Mouse (Mus musculus) small intestine, adult 2 months (tissue): ENCODE results near the gene Def8. TPM values are rescaled to one million over a fixed set of nuclear protein-coding genes. Genes with fewer than 3 reads are reported as not detected.
"Not testable (repeated sequence)": the region's sequence is repeated elsewhere in the genome, so short reads cannot be mapped to it uniquely, and the experiment has no call there.

Experiments used
- H3K27ac ChIP-seq: fragments of 200-500 bp; 2 replicates; pipeline ENCODE4 v1.5.1; 2012; ENCODE audit warnings: low read depth, low read length, control low read depth, inconsistent platforms; ENCODE audit not compliant: insufficient read depth
- H3K27me3 ChIP-seq: fragments of 200-500 bp; 2 replicates; pipeline ENCODE4 v1.6.1; 2012; ENCODE audit warnings: mild to moderate bottlenecking, moderate library complexity, low read length, inconsistent platforms; ENCODE audit not compliant: control insufficient read depth, insufficient read depth
- H3K36me3 ChIP-seq: fragments of 200-500 bp; 2 replicates; pipeline ENCODE4 v1.6.1; 2012; ENCODE audit warnings: mild to moderate bottlenecking, low read length, control low read depth, inconsistent platforms; ENCODE audit not compliant: control insufficient read depth, insufficient read depth
- H3K4me1 ChIP-seq: fragments of 200-500 bp; 2 replicates; pipeline ENCODE4 v1.6.1; 2012; ENCODE audit warnings: low read length, inconsistent platforms, mixed read lengths; ENCODE audit not compliant: control insufficient read depth, insufficient read depth, insufficient read length
- H3K4me3 ChIP-seq: fragments of 200-500 bp; 2 replicates; pipeline ENCODE4 v1.5.1; 2012; ENCODE audit warnings: low read depth, mild to moderate bottlenecking, control low read depth, inconsistent platforms, low read length, moderate library complexity
- CTCF ChIP-seq: fragments of 200-500 bp; IDR thresholded peaks from 2 replicates; pipeline ENCODE4 v1.5.1; 2012; ENCODE audit warnings: low read depth, mild to moderate bottlenecking, control low read depth, inconsistent platforms, low read length, moderate library complexity, mixed read lengths; ENCODE audit not compliant: insufficient replicate concordance, insufficient read length; ENCODE audit errors: extremely low read depth
- POLR2A ChIP-seq: fragments of 200-500 bp; IDR thresholded peaks from 2 replicates; pipeline ENCODE4 v1.6.1; 2012; ENCODE audit warnings: low read depth, mild to moderate bottlenecking, control low read depth, inconsistent platforms, low read length, moderate library complexity
- WGBS: fragments of 180-500 bp; shearing (Covaris S2); methylation state at CpG from one replicate; pipeline ENCODE4 v1.1.7; 2018; 5-methylcytosine and 5-hydroxymethylcytosine counted together
- polyA plus RNA-seq: library from polyadenylated mRNA; depleted of rRNA; stranded (reverse); fragments of >200 nt; gene quantifications from 2 replicates; pipeline ENCODE4 v1.2.3, GENCODE M21; 2012

The Def8 gene
- polyA plus RNA-seq, 1 experiment = 18.4 TPM

DNA sequence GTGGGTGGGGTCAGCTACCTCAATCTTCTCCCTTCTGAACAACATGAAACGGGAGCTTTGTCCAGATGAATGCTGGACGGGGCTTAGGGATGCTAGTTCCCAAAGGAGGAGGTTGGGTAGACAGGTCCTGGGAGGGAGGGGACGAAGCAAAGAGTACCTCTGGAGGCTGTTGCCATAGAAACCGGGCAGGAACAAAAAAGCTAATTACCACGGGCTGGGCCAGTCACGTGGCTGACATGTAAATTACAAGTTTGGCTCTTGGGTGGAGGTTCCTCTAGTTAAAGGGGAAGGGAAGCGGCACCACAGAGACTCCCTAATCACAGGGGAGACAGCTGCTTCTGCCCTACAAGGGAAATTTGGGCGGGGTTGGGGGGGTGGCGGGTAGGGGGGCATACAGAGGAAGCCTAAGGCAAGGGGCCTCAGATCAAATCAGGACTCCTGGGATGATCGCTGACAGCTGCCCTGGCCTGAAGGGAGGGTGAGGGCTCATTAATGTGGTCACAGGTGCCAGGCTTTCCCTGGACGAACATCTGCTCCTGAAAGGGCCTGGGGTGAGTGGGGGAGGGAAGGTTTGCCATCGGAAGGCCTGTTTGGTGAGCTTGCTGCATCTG is 10.7 kb upstream of the Def8 start:
- H3K27me3 ChIP-seq = peaks cover 40% of the 10 kb centered on the region
- no peaks in the 10 kb centered on the region for H3K36me3 ChIP-seq
- 7% methylated on average over 12 of the region's 12 CpGs for WGBS
- no peak for TF ChIP-seq POLR2A
- no peak for TF ChIP-seq CTCF
- peaks cover 10% of the 10 kb centered on the region for H3K4me1 ChIP-seq
- H3K4me3 ChIP-seq = no peak overlapping the region
- H3K27ac ChIP-seq = no peak overlapping the region

DNA sequence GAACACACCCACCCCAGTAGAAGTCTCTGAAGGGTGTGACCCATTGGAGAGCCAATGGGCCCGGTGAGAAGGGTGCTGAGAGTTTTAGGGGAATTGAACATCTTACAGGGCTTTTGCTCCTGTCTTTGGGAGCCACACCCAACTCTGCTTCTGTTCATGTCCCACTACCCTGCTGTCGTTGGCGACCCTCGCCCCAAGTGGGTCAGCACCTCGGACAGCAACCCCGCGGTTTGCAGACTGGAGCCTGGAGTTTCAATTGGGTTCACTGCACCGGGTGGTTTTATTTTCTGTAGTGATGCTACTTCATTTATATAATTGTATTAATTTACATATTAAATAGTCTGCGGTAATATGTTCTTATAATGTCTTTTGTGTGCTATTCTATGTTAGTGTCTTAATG is 9.1 kb upstream of the Def8 start:
- Histone ChIP-seq H3K4me3 (no peak overlapping the region), H3K36me3 (no peaks in the 10 kb centered on the region), H3K27me3 (peaks cover 40% of the 10 kb centered on the region), H3K27ac (no peak overlapping the region), H3K4me1 (peaks cover 10% of the 10 kb centered on the region)
- TF ChIP-seq CTCF (no peak), POLR2A (no peak)
- 14% methylated on average over 9 of the region's 9 CpGs for WGBS

DNA sequence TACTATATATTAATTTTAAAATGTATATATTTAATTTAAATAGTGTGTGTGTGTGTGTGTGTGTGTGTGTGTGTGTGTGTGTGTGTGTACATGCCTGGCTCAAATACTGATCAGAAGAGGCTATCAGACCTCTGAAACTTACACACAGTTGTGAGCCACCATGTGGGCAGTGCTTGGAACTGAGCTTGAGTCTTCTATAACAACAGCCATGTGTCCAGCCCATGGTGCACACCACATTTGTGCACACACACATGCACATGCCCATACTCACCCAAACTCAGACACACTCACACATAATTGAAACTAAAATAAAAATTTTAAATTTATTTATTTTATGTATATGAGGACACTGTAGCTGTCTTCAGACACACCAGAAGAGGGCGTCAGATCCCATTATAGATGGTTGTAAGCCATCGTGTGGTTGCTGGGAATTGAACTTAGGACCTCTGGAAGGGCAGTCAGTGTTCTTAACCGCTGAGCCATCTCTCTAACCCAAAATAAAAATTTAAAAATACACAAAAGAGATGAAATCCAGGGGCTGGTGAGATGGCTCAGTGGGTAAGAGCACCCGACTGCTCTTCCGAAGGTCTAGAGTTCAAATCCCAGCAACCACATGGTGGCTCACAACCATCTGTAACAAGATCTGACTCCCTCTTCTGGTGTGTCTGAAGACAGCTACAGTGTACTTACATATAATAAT is 8.2 kb upstream of the Def8 start:
- not testable (repeated sequence) for H3K4me3 ChIP-seq, H3K27ac ChIP-seq, H3K4me1 ChIP-seq, H3K36me3 ChIP-seq
- 75% methylated on average over 5 of the region's 5 CpGs for WGBS
- peaks cover 33% of the 10 kb centered on the region for H3K27me3 ChIP-seq

DNA sequence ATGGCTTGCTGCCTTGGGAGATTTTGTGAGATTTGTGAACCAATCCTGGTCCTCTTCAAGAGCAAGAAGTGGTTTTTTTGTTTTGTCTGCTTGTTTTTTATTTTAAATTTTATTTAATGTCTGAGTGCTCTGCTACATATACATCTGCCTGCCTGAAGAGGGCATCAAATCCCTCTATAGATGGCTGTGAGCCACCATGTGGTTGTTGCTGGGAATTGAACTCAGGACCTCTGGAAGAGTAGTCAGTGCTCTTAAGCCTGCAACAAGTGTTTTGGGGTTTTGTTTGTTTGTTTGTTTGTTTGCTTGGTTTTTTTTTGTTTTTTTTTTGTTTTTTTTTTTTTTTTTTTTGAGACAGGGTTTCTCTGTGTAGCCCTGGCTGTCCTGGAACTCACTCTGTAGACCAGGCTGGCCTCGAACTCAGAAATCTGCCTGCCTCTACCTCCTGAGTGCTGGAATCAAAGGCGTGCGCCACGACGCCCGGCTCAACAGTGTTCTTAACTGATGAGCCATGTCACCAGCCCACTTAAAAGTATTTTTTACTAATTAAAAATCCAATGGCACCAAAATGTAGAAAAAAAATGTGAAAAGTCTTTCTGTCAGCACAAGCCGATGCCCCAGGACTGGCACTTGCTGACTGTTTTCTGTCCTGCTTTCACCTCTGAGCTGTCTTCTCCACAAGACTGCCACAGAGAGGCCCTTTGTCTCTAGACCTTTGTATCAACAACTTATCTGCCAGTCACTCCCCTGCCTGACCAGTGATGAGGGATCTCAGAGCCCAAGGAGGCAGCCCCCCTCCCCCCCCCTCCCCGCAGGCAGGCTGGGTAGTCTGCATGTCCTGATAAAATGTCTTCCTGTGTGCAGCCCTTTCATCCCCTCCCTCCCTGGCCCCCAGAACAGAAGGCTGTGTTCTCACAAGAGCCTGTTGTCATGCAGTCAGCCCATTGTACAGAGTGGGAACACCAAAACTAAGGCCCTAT is 7.1 kb upstream of the Def8 start:
- no peak overlapping the region for H3K4me3 ChIP-seq
- peaks cover 22% of the 10 kb centered on the region for H3K27me3 ChIP-seq
- WGBS = 75% methylated on average over 8 of the region's 8 CpGs
- TF ChIP-seq CTCF = no peak
- H3K36me3 ChIP-seq = no peaks in the 10 kb centered on the region
- H3K27ac ChIP-seq = no peak overlapping the region
- H3K4me1 ChIP-seq = peaks cover 10% of the 10 kb centered on the region

DNA sequence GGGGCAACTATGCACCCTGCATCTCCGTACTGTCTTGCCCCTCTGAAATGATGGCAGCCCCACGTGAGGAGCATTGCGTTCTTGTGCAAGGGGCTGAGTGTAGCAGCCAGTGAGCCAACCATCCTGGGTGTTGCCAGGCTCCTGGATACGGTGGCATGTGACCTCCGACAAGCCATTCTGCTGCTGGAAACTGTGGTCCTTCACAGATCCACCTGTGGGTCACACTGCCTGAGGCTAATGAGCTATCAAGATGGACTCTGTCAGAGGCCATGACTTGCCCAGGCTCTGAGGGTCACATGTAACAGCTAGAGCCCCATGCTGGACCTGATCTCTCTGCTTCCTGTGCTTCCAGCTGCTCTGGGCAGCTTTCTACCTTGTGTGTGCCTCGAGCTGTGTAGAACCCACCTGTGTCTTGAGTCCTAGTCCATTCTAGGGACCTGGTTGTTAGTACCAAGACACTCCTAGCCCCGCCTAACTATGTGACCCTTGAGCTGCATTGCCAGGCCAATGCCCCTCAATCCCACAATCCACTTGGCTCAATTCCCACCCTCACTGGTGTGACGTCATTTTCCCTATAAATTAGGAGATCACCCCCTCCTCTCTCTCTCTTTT is 6.3 kb upstream of the Def8 start:
- H3K27me3 ChIP-seq = peaks cover 15% of the 10 kb centered on the region; the same call in 1 of the 2 replicates
- 50% methylated on average over 8 of the region's 8 CpGs for WGBS
- H3K4me3 ChIP-seq = no peak overlapping the region
- peaks cover 5% of the 10 kb centered on the region for H3K4me1 ChIP-seq
- H3K36me3 ChIP-seq = no peaks in the 10 kb centered on the region
- no peak overlapping the region for H3K27ac ChIP-seq
- no peak for TF ChIP-seq CTCF
- no peak for TF ChIP-seq POLR2A

DNA sequence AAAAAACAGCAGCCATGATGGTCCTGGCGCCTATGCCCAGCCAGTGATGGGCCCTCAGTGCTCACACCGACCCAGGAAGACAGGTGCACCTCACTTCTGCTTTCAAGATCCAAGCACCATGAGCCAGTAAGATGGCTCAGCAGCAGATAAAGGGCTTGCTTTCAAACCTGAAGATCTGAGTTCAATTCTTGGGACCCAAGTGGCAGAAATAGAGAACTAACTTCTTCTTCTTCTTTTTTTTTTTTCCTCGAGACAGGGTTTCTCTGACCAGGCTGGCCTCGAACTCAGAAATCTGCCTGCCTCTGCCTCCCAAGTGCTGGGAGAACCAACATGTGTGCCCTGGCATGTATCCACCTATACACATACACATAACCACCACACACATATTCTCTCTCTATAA is 3.6 kb upstream of the Def8 start:
- no peaks in the 10 kb centered on the region for H3K36me3 ChIP-seq
- H3K27ac ChIP-seq = no peak overlapping the region
- WGBS = 76% methylated on average over 4 of the region's 4 CpGs
- peaks cover 13% of the 10 kb centered on the region for H3K4me1 ChIP-seq
- H3K4me3 ChIP-seq = no peak overlapping the region
- H3K27me3 ChIP-seq = no peaks in the 10 kb centered on the region
- TF ChIP-seq CTCF (no peak), POLR2A (no peak)
